Mouse (Mus musculus): ENCODE results near the gene Cep63. TPM values are rescaled to one million over a fixed set of nuclear protein-coding genes. Genes with fewer than 3 reads are reported as not detected.

The Cep63 gene
- polyA plus RNA-seq, 1 experiment from 2014 or later, result 51.6 TPM

Other genes with a start within 250 kb of the Cep63 start
- gene Ky, start 120.8 kb downstream of the Cep63 start, polyA plus RNA-seq (2015; fragmentation: Nextera tagmentation; extraction: Ambion mirVana), result 0.17 and 0.32 TPM in 2 replicates
- 179 and 203 TPM in 2 replicates for gene Anapc13, start 238 bp downstream of the Cep63 start, polyA plus RNA-seq (2015; fragmentation: Nextera tagmentation; extraction: Ambion mirVana)
- gene Amotl2, start 90.1 kb upstream of the Cep63 start, polyA plus RNA-seq (2015; fragmentation: Nextera tagmentation; extraction: Ambion mirVana), result 65.0 and 80.6 TPM in 2 replicates
- gene Ryk, start 208.4 kb upstream of the Cep63 start, polyA plus RNA-seq (2015; fragmentation: Nextera tagmentation; extraction: Ambion mirVana), result 10.8 and 14.5 TPM in 2 replicates

Data from midbrain, embryonic 13.5 days (tissue).